Mouse (Mus musculus) monocyte, adult 59 days (primary cell): Measurements from ENCODE around the gene Sorbs2. TPM values are rescaled to one million over a fixed set of nuclear protein-coding genes. Genes with fewer than 3 reads are reported as not detected.

ENCODE experiments used
- total RNA-seq, 2 experiments: library from RNA; stranded (reverse); gene quantifications; one replicate each; pipeline ENCODE4 v1.2.4; 2023

Sorbs2 gene
- under 1 TPM in 1 of 2 experiments, not detected in 1; 0.24 TPM for total RNA-seq

GRCm38 (mm10) chr8:45507634-45508321, at the start of gene Sorbs2:
TSS of gene Sorbs2 (plus strand) at chr8:45507788.

Other genes with a start within 250 kb of the Sorbs2 start
- gene F11, start 245.8 kb upstream of the Sorbs2 start, total RNA-seq = not detected
- not detected for gene Klkb1, start 212.9 kb upstream of the Sorbs2 start, total RNA-seq
- gene Gm45753, start 199.3 kb upstream of the Sorbs2 start, total RNA-seq = not detected
- gene Cyp4v3, start 174.6 kb upstream of the Sorbs2 start, total RNA-seq = 10 to 100 TPM; 22.3 to 24.4 TPM
- under 1 TPM; 0.76 to 0.88 TPM for gene Fam149a, start 125.5 kb upstream of the Sorbs2 start, total RNA-seq
- 1 to 10 TPM; 4.5 to 5.8 TPM for gene Tlr3, start 96.7 kb upstream of the Sorbs2 start, total RNA-seq